Mouse (Mus musculus): ENCODE results near the gene Olfr33.

The Olfr33 gene

GRCm38 (mm10) chr7:102718970-102719369 is at the start of gene Olfr33:
Olfr33 (minus strand) TSS chr7:102719070.
- no peak for DNase-seq (ENCODE audit: low spot score)

DNA sequence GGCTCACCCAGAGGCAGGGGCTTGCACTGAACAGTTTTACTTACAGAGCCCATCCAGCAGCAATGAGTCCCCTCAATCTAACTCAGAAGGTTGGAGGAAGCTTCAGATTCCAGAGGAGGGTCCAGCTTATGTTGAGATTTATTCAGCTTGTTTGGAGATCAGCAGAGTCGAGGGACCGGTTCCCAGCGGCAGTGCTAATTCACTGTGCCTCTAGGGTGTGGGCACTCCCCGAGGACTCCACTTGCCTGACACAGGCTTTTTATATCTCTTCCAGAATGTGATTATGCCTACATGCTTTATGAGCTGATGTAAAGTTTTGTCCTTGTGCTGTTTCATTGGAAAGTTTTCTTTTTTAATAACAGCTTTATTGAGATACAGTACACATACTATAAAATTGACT is 40.4 kb upstream of the Olfr33 start, which contains the start of the genes Olfr560 and Olfr78:
Gene Olfr560, minus strand, starts transcription at position 101 of the 400 bp plus-strand sequence.
Gene Olfr78, minus strand, starts transcription at position 206 of the 400 bp plus-strand sequence.
- DNase-seq (ENCODE audit: low spot score) = no peak

- DNase-seq (ENCODE audit: low spot score) = no peak
These were observed 33.2 kb upstream of the Olfr33 start for GRCm38 (mm10) chr7:102752086-102752485.

GRCm38 (mm10) chr7:102737705-102738104 is 18.8 kb upstream of the Olfr33 start:
- DNase-seq (ENCODE audit: low spot score) = no peak

GRCm38 (mm10) chr7:102733793-102734192 is 14.9 kb upstream of the Olfr33 start:
- no peak for DNase-seq (ENCODE audit: low spot score)

- no peak for DNase-seq (ENCODE audit: low spot score)
These were observed 8.5 kb upstream of the Olfr33 start, which contains the start of gene Olfr559 for GRCm38 (mm10) chr7:102727391-102727790. Olfr559 (minus strand) TSS chr7:102727491.

DNA sequence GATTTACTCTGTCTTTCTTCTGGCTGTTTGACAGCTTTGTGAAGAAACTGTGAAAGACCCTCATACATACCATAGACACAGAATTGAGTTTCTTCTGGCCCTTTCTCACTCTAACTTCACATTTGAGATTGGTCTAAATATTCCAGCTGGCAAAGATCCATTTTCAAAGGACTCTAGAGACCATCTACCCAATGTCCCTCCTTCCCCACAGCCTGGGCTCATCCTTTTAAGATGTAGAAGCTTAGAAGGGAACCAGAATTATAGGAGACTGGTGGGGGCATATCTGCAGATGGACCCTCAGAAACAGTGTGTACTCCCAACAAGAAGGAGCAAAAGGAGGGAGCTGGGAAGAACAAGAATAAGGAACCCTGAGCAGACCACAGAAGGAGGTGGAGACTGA is 17.0 kb downstream of the Olfr33 start, which contains the start of gene Olfr558:
Gene Olfr558, plus strand, starts transcription at position 301 of the 400 bp plus-strand sequence.
- no peak for DNase-seq (ENCODE audit: low spot score)

GRCm38 (mm10) chr7:102698461-102698860 is 20.4 kb downstream of the Olfr33 start:
- no peak for DNase-seq (ENCODE audit: low spot score)

- no peak for DNase-seq (ENCODE audit: low spot score)
These were observed 23.3 kb downstream of the Olfr33 start, which contains the start of gene Olfr557 for GRCm38 (mm10) chr7:102695358-102696125. Olfr557 (plus strand) TSS chr7:102695910.

DNA sequence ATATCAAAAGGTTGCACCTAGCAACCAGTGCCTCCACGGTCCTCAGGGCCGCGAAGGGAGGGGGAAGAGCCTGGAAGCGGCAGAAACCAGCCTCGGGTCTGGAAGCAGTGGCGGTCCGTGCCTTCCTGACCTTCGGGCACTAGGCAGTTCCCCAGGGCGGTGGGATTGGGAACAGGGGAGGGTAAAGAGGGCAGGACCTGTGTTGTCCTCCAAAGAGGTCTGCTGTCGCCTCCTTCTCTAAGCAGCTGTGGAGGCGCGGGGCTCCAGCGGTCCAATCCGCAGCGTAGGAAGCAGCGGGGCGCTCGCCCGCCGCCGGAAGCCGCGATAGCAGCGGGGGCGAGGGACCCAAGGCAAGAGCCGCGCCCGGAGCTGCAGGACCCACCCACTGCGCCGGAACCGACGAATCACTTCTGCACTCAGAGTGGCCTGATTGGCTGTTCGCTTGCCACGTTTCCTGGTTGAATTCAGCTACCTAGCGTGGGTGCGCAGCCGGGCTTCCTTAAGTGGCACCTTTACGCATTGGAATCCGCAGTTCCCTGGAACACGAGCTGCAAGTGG is 31.8 kb downstream of the Olfr33 start, which contains the start of gene Trim68:
Gene Trim68, minus strand, starts transcription at position 384 of the 558 bp plus-strand sequence.
- peak; percentile 51 for DNase-seq (ENCODE audit: low spot score)

DNA sequence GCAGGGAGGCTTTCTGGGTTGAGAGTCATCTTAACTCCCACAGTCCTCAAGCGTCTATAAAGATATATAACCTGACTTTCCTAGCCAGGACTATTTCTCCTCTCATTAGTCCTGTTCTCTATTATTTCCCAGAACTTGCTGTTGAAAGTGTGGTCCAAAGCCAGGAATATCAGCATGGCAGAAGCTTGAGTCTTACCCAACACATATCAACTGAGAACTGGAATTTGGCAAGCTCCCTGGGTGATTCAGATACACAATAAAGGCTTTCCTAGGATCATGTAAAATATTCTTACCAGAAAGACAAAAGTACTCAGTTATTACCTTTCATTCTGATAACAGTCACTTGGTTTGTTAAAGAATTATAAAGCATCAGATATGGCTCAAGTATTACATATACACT is 37.0 kb downstream of the Olfr33 start:
- no peak for DNase-seq (ENCODE audit: low spot score)

GRCm38 (mm10) chr7:102676225-102676624 is 42.6 kb downstream of the Olfr33 start:
- DNase-seq (ENCODE audit: low spot score) = no peak

- DNase-seq (ENCODE audit: low spot score) = no peak
These were observed 53.5 kb downstream of the Olfr33 start for GRCm38 (mm10) chr7:102665378-102665777.

GRCm38 (mm10) chr7:102664599-102664998 is 54.3 kb downstream of the Olfr33 start, which contains the start of gene Olfr556:
Olfr556 (plus strand) TSS chr7:102664899.
- no peak for DNase-seq (ENCODE audit: low spot score)

Data from urinary bladder, postnatal 10 days (tissue).